Mouse (Mus musculus) CH12.LX (cell line): ENCODE measurements around the gene Ap3s2.

Experiments used
- CTCF ChIP-seq, 2 experiments: IDR thresholded peaks in 1 of 2; conservative IDR thresholded peaks in 1 of 2; 2 replicates each; pipeline ENCODE4 v1.5.1; 2011 to 2012; ENCODE audit warnings: low read depth in 2 of 2, low read length in 2 of 2, improper control_type of control experiment in 1 of 2, inconsistent platforms in 1 of 2, mild to moderate bottlenecking in 1 of 2, moderate library complexity in 1 of 2
- ZMIZ1 ChIP-seq: IDR thresholded peaks from 2 replicates; pipeline ENCODE4 v1.6.1; 2012; ENCODE audit warnings: low read depth, mild to moderate bottlenecking, inconsistent platforms, low read length, improper control_type of control experiment

- TF ChIP-seq CTCF (conservative IDR thresholded peaks at IDR 0.05 in 1 of 2, IDR thresholded peaks at IDR 0.05 in 1 of 2; ENCODE audit: low read depth in 2 of 2, low read length in 2 of 2) (no peak), ZMIZ1 (no peak)
Observed at GRCm38 (mm10) chr7:79934461-79934860, 14.0 kb upstream of the Ap3s2 start.
